In the genomic region with DNA sequence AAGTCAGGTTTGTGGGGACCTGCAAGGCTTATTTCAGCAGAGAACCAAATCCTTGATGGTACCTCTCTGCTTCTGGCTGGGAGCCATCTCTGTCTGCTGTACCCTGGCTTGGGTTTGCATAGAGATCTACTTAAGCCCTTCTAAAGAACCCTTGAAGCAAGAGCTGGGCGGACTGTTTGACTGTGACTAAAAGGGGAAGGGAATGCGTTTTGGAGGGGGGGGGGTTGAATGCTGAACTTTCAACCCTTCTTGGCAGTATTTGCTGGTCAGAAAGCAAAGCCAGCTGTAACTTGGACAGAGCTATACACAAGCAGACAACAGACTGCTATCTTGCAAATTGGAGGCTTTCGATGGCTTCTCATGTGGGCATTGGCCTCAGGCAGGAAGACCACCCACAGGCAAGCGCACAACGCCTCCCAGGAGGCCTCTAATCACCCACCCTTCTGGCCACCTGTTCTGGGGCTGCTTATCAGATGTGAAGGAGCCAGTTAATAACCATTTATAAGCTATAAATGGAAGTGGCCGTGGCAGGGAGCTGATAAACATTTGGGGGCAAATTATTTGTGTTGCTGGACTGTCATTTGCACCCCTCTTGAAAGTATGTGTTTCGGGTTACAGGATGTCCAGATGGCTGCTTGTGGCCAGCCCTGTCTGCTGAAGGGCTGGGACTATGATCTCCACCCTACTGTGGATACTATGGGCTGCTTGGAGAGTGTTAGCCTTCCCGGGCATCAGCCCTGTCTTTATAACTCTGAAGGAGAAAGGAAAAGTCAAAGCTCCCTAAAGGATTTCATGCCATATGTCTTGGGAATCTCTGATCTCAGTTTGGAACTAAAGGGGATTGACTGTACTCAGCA, we compare ENCODE assay signal across 7 mouse cellular contexts.
DNase-seq lines count a peak whose midpoint lies in the region; ATAC-seq and TF ChIP-seq lines count a peak whose summit lies in the region.

No protein-coding gene starts in this region.

- no peak for TF ChIP-seq CTCF in G1E (IDR thresholded peaks at IDR 0.05; ENCODE audit: low read depth, low read length)
- no peak for TF ChIP-seq CTCF in lung, embryonic 14.5 days (IDR thresholded peaks at IDR 0.05; ENCODE audit: low read depth)

- H3K27me3 ChIP-seq in G1E (ENCODE audit: insufficient read depth, low read length), result peaks cover 19% of the 10 kb centered on the region
- no peaks in the 10 kb centered on the region for H3K27me3 ChIP-seq in intestine, embryonic 14.5 days (replicated peaks; ENCODE audit: control insufficient read depth, insufficient read depth, low read length)
- no peaks in the 10 kb centered on the region for H3K27me3 ChIP-seq in lung, embryonic 14.5 days (ENCODE audit: insufficient read depth, low read length)

- H3K36me3 ChIP-seq in G1E (replicated peaks), result no peaks in the 10 kb centered on the region
- no peaks in the 10 kb centered on the region for H3K36me3 ChIP-seq in intestine, embryonic 14.5 days (ENCODE audit: control insufficient read depth, insufficient read depth, low read length)
- H3K36me3 ChIP-seq in lung, embryonic 14.5 days (ENCODE audit: insufficient read depth), result no peaks in the 10 kb centered on the region

- no peak overlapping the region for H3K4me2 ChIP-seq in intestine, embryonic 14.5 days (ENCODE audit: low read length)
- H3K4me2 ChIP-seq in lung, embryonic 14.5 days, result peak overlapping the region; percentile 20

- 13% methylated on average over 8 of the region's 8 CpGs for WGBS in intestine, embryonic 14.5 days
- 8% methylated on average over 8 of the region's 8 CpGs for WGBS in lung, embryonic 14.5 days

- H3K4me1 ChIP-seq in G1E (ENCODE audit: insufficient read depth, low read depth, low read length), result peaks cover 43% of the 10 kb centered on the region
- peaks cover 27% of the 10 kb centered on the region for H3K4me1 ChIP-seq in intestine, embryonic 14.5 days (replicated peaks; ENCODE audit: control insufficient read depth, insufficient read depth, low read length)
- H3K4me1 ChIP-seq in lung, embryonic 14.5 days (ENCODE audit: insufficient read depth), result peaks cover 54% of the 10 kb centered on the region

- peak; percentile 84 for ATAC-seq in G1E (ENCODE audit: extremely low read depth, insufficient number of reproducible peaks, low FRiP score, poor library complexity, severe bottlenecking)
- peak; percentile 55; the same call in 1 of the 2 replicates for ATAC-seq in intestine, embryonic 14.5 days (replicated peaks; ENCODE audit: low FRiP score, low TSS enrichment, low read depth)
- ATAC-seq in lung, embryonic 14.5 days (ENCODE audit: insufficient read depth), result peak; percentile 94

- no peaks in the 10 kb centered on the region for H3K9me3 ChIP-seq in G1E (replicated peaks)
- H3K9me3 ChIP-seq in intestine, embryonic 14.5 days (ENCODE audit: control insufficient read depth, low read length), result no peaks in the 10 kb centered on the region
- no peaks in the 10 kb centered on the region for H3K9me3 ChIP-seq in lung, embryonic 14.5 days (ENCODE audit: low read depth, low read length)

- no peak overlapping the region for H3K9ac ChIP-seq in intestine, embryonic 14.5 days (ENCODE audit: low read length)
- no peak overlapping the region for H3K9ac ChIP-seq in lung, embryonic 14.5 days

- peak overlapping the region; percentile 43 for H3K27ac ChIP-seq in intestine, embryonic 14.5 days (ENCODE audit: low read depth)
- peak overlapping the region; percentile 91 for H3K27ac ChIP-seq in lung, embryonic 14.5 days (ENCODE audit: low read depth)

- H3K4me3 ChIP-seq in G1E (ENCODE audit: low read depth, low read length), result peak overlapping the region; percentile 33; the same call in 1 of the 2 replicates
- H3K4me3 ChIP-seq in intestine, embryonic 14.5 days (ENCODE audit: low read depth, low read length), result no peak overlapping the region
- H3K4me3 ChIP-seq in lung, embryonic 14.5 days (ENCODE audit: low read depth, low read length), result no peak overlapping the region

- peak; percentile 27 for DNase-seq in G1E (ENCODE audit: low spot score)
- DNase-seq in embryo, embryonic 10 days (ENCODE audit: low spot score), result peak; percentile 55
- DNase-seq in intestine, embryonic 14.5 days (ENCODE audit: low spot score), result peak; percentile 58
- DNase-seq in lung, embryonic 14.5 days, result peak; percentile 93
- DNase-seq in testis, postnatal 14 days (ENCODE audit: low spot score), result peak; percentile 36
- no peak for DNase-seq in adrenal gland, postnatal 4 days (ENCODE audit: low spot score in 2 of 2)
- DNase-seq in spleen, postnatal 4 days (ENCODE audit: low spot score in 2 of 2), result no peak

Comparison
In these comparisons a context has a peak if more than half of its experiments do, and no peak if none do; other contexts are left out.
1. DNase-seq: peak in G1E (single experiment), embryo, embryonic 10 days (single experiment), intestine, embryonic 14.5 days (single experiment), lung, embryonic 14.5 days (single experiment) and testis, postnatal 14 days (single experiment); none in adrenal gland, postnatal 4 days (0 of 2) and spleen, postnatal 4 days (0 of 2).
2. Peak in every context shown above with its lines, with median percentiles within 50 percentile points of each other: ATAC-seq.